Mouse (Mus musculus): ENCODE data around the gene Trpv2. TPM values are rescaled to one million over a fixed set of nuclear protein-coding genes. Genes with fewer than 3 reads are reported as not detected.

Trpv2 gene
- total RNA-seq, 2 experiments from 2014 or later: 2.4 to 3.3 TPM

GRCm38 (mm10) chr11:62555896-62556412 lies 18.3 kb upstream of the Trpv2 start:
- DNase-seq (ENCODE audit: low spot score): no peak
- intact Hi-C loops (cut with DNase I): loop anchor here (10.0 kb wide), 1 partner anchor 621 kb away; the partner anchor contains the start of gene Akap10

DNA sequence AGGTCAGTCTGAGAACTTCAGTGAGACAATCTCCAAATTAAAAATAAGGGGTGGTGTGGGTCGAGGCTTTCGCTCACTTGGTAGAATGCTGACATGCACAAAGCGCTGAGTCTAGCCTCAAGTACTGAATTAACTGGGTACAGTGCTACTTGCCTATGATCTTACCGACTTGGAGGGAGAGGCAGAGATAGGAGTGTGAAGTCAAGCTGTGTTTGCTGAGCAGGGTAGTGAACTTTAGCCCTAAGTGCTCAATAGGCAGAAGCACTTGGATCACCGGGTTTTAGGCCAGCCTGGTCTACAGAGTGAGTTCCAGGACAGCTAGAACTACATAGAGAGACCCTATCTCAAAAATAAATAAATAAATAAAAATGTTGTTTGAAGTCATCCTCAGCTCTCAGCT lies 17.1 kb upstream of the Trpv2 start:
- intact Hi-C loops (cut with DNase I): loop anchor here (10.0 kb wide), 1 partner anchor 622 kb away; the partner anchor contains the start of gene Akap10
- DNase-seq (ENCODE audit: low spot score): no peak

GRCm38 (mm10) chr11:62558152-62558551 lies 16.1 kb upstream of the Trpv2 start:
- no peak for DNase-seq (ENCODE audit: low spot score)
- intact Hi-C loops (cut with DNase I): loop anchor here (10.0 kb wide), 1 partner anchor 623 kb away; the partner anchor contains the start of gene Akap10

GRCm38 (mm10) chr11:62558961-62559646 lies 15.2 kb upstream of the Trpv2 start:
- intact Hi-C loops (cut with DNase I): loop anchor here (10.0 kb wide), 1 partner anchor 624 kb away; the partner anchor contains the start of gene Akap10
- DNase-seq (ENCODE audit: low spot score): peak; percentile 33

GRCm38 (mm10) chr11:62560463-62561016 lies 13.7 kb upstream of the Trpv2 start:
- intact Hi-C loops (cut with DNase I): no loop called here
- no peak for DNase-seq (ENCODE audit: low spot score)

GRCm38 (mm10) chr11:62563590-62563989 lies 10.7 kb upstream of the Trpv2 start:
- DNase-seq (ENCODE audit: low spot score): no peak
- intact Hi-C loops (cut with DNase I): no loop called here

DNA sequence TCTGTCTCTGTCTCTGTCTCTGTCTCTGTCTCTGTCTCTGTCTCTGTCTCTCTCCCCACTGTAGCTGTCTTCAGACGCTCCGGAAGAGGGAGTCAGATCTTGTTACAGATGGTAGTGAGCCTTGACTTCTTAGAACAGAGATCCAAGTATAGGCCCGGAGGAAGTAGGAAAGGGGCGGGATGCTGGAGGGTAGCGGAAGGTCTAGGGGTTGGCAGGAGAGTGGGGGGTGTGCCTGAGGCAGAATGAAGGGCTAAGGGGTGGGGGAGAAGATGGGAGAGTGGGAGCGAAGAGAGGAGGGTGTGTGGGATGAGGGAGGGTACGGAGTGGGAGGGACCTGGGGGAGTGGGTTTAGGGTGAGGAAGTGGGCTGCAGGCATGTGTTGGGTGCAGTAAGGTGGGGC lies 8.5 kb upstream of the Trpv2 start:
- intact Hi-C loops (cut with DNase I): no loop called here

DNA sequence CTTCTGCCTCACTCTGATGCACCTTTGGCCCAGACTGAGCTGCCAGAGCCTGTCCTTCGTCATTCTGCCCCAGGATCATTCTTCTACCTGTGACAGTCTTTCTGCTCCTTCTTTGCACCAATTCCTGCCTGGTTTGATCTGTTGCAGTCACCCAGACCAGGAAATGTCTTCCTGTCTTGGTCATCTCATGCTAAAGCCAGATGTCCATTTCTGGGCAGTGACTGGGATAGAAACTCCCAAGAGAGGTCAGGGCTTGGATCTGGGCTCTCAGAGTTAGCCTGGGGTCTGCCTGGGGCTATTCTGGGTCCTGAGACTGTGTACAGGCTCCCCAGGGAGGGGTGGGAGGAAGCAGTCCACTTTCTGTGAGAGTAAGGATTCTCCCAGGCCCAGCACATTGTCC lies 8.1 kb upstream of the Trpv2 start:
- no peak for DNase-seq (ENCODE audit: low spot score)

More for the DNA sequence above, 8.5 kb upstream of the Trpv2 start:
- DNase-seq (ENCODE audit: low spot score): no peak

DNA sequence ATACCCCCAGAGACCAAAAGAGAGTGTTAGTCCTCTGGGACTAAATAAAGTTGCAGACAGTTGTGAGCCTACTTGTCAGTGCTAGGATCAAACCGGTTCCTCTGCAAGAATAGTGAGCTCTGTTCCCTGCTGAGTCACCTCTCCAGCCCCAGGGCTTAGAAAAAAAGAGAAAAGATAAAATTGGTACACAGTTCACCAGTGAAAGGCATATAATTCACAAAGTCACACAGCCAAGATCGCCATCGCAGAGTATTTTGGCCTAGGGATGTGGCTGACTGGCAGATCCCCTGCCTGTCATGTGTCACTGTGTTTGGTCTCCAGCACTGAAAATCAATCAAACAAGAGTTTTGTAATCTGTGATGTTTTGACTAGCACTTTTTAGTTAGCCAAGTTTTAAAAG lies 6.0 kb upstream of the Trpv2 start:
- intact Hi-C loops (cut with DNase I): no loop called here
- no peak for DNase-seq (ENCODE audit: low spot score)

More for the DNA sequence above, 8.1 kb upstream of the Trpv2 start:
- intact Hi-C loops (cut with DNase I): no loop called here

GRCm38 (mm10) chr11:62574703-62575085 lies 408 bp downstream of the Trpv2 start:
- intact Hi-C loops (cut with DNase I): loop anchor here (2.0 to 5.0 kb wide), 2 partner anchors 37 to 178 kb away; partner anchors contain the start of gene Cenpv
- DNase-seq (ENCODE audit: low spot score): no peak

DNA sequence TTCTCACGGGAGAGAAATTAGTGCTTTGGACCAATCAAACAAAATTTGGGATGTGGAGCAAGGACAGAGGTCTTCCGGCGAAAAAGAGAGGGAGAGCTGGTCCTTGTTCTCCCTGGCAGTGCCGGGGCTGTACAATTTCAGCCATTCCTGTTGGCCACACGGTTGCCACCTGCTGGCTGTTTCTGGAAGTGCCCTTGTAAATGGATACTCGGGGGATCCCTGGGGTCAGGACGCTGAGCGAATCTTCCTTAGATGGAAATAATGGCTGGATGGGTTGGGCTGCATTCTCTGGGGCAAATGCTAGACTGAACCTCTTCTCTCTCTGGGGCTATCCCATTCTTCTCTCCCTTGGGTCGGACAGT lies 992 bp downstream of the Trpv2 start:
- DNase-seq (ENCODE audit: low spot score): peak; percentile 58
- intact Hi-C loops (cut with DNase I): loop anchor here (2.0 to 5.0 kb wide), 2 partner anchors 38 to 178 kb away; partner anchors contain the start of gene Cenpv

- intact Hi-C loops (cut with DNase I): loop anchor here (2.0 to 5.0 kb wide), 2 partner anchors 39 to 179 kb away; partner anchors contain the start of gene Cenpv
- DNase-seq (ENCODE audit: low spot score): no peak
These were observed 1.6 kb downstream of the Trpv2 start for GRCm38 (mm10) chr11:62575659-62576438.

- intact Hi-C loops (cut with DNase I): loop anchor here (5.0 kb wide), 1 partner anchor 39 kb away; the partner anchor contains the start of gene Cenpv
- DNase-seq (ENCODE audit: low spot score): peak; percentile 23
These were observed 2.4 kb downstream of the Trpv2 start for GRCm38 (mm10) chr11:62576530-62577152.

DNA sequence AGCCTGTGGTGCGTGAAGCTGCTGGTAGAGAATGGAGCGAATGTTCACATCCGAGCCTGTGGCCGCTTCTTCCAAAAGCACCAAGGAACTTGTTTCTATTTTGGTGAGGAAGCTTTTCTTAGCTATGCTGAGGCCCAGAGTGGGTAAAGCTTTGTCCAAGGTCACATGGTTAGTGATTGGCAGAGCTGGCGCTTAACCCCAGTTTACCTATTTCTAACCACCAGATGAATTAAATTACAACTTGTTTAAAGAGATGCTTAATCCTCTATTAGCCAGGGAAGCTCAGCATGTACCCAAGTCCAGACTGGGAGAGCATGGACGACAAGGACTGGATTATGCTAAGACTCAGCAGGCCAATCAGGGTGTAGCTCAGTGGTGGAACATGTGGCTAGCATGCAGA lies 8.7 kb downstream of the Trpv2 start:
- intact Hi-C loops (cut with DNase I): no loop called here

DNA sequence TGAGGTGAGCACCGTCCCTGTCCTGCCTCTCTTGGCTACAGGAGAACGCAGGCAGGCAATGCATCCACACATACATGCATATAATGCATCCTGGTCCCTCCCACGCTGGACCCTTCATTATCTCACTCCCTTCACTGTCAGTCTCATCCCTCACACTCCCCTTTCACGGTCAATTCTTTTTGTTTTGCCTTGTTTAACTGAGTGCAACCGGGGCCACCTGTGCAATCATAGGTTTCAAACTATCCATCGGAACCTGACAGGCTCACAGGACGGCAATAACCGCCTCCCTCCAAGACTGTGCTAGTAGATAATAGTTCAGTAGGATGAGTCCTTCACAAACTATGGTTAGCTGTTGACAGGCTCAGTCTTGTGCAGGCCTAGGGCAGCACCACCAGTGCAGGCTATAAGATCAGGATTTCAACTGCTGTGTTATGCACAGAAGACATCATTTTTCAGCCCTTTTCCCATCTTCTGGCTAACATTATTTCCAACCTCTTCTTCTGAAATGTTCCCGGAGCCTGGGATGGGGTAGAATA lies 10.5 kb downstream of the Trpv2 start:
- no peak for DNase-seq (ENCODE audit: low spot score)
- intact Hi-C loops (cut with DNase I): no loop called here

More for the DNA sequence above, 8.7 kb downstream of the Trpv2 start:
- no peak for DNase-seq (ENCODE audit: low spot score)

GRCm38 (mm10) chr11:62587034-62587433 lies 12.7 kb downstream of the Trpv2 start:
- DNase-seq (ENCODE audit: low spot score): no peak
- intact Hi-C loops (cut with DNase I): no loop called here

- intact Hi-C loops (cut with DNase I): no loop called here
- DNase-seq (ENCODE audit: low spot score): no peak
These were observed 15.1 kb downstream of the Trpv2 start for GRCm38 (mm10) chr11:62589391-62589790.

GRCm38 (mm10) chr11:62591026-62591425 lies 16.7 kb downstream of the Trpv2 start:
- intact Hi-C loops (cut with DNase I): no loop called here
- DNase-seq (ENCODE audit: low spot score): no peak

DNA sequence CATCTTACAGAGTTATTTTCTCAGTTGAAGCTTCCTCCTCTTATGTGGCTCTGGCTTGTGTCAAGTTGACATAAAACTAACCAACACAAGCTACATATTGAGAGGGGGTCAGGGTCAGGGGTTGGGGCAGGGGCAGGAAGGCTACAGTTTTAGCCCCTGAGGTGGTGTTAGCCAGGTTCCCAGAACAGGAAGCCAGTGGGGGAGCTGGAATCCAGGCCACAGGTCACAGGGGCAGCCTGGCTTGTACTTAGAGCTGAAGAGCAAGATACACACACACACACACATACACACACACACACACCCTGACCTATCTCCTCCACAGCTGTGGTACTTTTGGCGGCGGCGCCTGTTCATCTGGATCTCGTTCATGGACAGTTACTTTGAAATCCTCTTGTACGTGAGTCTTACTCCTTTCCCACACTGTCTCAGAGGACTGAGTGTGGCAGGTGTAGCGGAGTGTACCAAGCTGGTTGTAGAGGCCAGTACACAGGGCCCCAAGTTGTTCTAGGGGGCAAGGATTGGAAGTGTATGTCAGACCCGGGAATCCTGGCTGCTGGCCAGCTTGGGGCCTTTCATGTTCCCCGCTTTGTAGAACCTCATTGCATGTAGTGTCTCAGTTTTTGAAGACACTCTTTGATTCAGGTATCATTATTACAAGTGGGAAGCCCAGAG lies 17.8 kb downstream of the Trpv2 start:
- intact Hi-C loops (cut with DNase I): no loop called here
- DNase-seq (ENCODE audit: low spot score): no peak
